Mouse (Mus musculus) lung, embryonic 15.5 days (tissue): ENCODE data around the gene Elp1. TPM values are rescaled to one million over a fixed set of nuclear protein-coding genes. Genes with fewer than 3 reads are reported as not detected.

Experiments used
- ATAC-seq: fragments of 200-750 bp; cut with Nextera tagmentation; 2 replicates; pipeline ENCODE4 v1.8.0; 2017; ENCODE audit warnings: moderate number of reproducible peaks, borderline replicate concordance; ENCODE audit not compliant: low FRiP score, low TSS enrichment; ENCODE audit errors: extremely low read depth
- H3K27ac ChIP-seq: fragments of 300-500 bp; sonication (generic); 2 replicates; pipeline ENCODE4 v1.5.1; 2015; ENCODE audit warnings: moderate library complexity, mild to moderate bottlenecking, inconsistent platforms
- H3K27me3 ChIP-seq: fragments of 300-500 bp; sonication (generic); 2 replicates; pipeline ENCODE4 v1.6.1; 2015; ENCODE audit warnings: inconsistent platforms
- H3K36me3 ChIP-seq: fragments of 300-500 bp; sonication (generic); 2 replicates; pipeline ENCODE4 v1.6.1; 2015; ENCODE audit warnings: inconsistent platforms
- H3K4me1 ChIP-seq: fragments of 300-500 bp; sonication (generic); 2 replicates; pipeline ENCODE4 v1.6.1; 2015; ENCODE audit warnings: inconsistent platforms
- H3K4me2 ChIP-seq: fragments of 300-500 bp; sonication (generic); 2 replicates; pipeline ENCODE4 v1.6.1; 2015; ENCODE audit warnings: inconsistent platforms, mild to moderate bottlenecking, moderate library complexity
- H3K4me3 ChIP-seq: fragments of 300-500 bp; sonication (generic); 2 replicates; pipeline ENCODE4 v1.5.1; 2015; ENCODE audit warnings: mild to moderate bottlenecking, inconsistent platforms
- H3K9ac ChIP-seq: fragments of 300-500 bp; sonication (generic); 2 replicates; pipeline ENCODE4 v1.6.1; 2015; ENCODE audit warnings: inconsistent platforms
- H3K9me3 ChIP-seq: fragments of 300-500 bp; sonication (generic); 2 replicates; pipeline ENCODE4 v1.6.1; 2016; ENCODE audit warnings: inconsistent platforms
- WGBS: fragments of 180-500 bp; shearing (Covaris S2); methylation state at CpG from one replicate; pipeline ENCODE4 v1.1.7; 2015; 5-methylcytosine and 5-hydroxymethylcytosine counted together
- polyA plus RNA-seq: library from polyadenylated mRNA; unstranded; fragments of >200 nt; fragmentation: Nextera tagmentation; extraction: Ambion mirVana; gene quantifications from 2 replicates; pipeline ENCODE4 v1.2.1, GENCODE M21; 2015

The Elp1 gene
- polyA plus RNA-seq, 1 experiment from 2014 or later = 39.2 TPM

DNA sequence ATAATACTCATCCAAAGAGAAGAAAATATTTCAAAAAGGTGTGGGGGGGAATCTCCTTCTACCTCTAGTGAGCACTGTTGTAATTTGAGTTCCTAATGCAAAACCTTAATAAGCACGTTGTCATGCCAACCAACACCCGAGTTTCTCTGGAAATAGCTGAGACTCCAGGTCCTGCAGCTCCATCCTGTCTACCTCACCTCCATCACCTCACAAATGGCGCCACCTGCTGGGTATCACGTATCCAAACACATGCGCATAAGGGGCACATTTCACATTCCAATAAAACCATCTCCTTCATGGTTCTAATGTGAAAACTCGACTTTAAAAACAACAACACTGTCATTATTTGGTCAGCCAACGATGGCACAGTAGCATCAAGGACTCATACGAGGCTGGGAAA, 76.3 kb downstream of the Elp1 start:
- Histone ChIP-seq H3K4me1 (no peaks in the 10 kb centered on the region), H3K4me2 (no peak overlapping the region), H3K27ac (no peak overlapping the region), H3K9ac (no peak overlapping the region), H3K36me3 (no peaks in the 10 kb centered on the region), H3K4me3 (no peak overlapping the region), H3K27me3 (no peaks in the 10 kb centered on the region), H3K9me3 (no peaks in the 10 kb centered on the region)
- WGBS = 49% methylated on average over 8 of the region's 8 CpGs
- ATAC-seq = no peak

GRCm38 (mm10) chr4:56723237-56723636, 78.9 kb downstream of the Elp1 start:
- ATAC-seq = no peak
- H3K27me3 ChIP-seq = no peaks in the 10 kb centered on the region
- no peak overlapping the region for H3K4me3 ChIP-seq
- no peak overlapping the region for H3K27ac ChIP-seq
- peaks cover 4% of the 10 kb centered on the region; the same call in 1 of the 2 replicates for H3K4me1 ChIP-seq
- H3K9me3 ChIP-seq = no peaks in the 10 kb centered on the region
- H3K9ac ChIP-seq = no peak overlapping the region
- WGBS = 76% methylated on average over 6 of the region's 6 CpGs
- H3K36me3 ChIP-seq = no peaks in the 10 kb centered on the region
- H3K4me2 ChIP-seq = no peak overlapping the region

GRCm38 (mm10) chr4:56722346-56722745, 79.8 kb downstream of the Elp1 start:
- no peak for ATAC-seq
- Histone ChIP-seq H3K4me3 (no peak overlapping the region), H3K9me3 (no peaks in the 10 kb centered on the region), H3K27ac (no peak overlapping the region), H3K9ac (no peak overlapping the region), H3K27me3 (no peaks in the 10 kb centered on the region), H3K4me2 (no peak overlapping the region), H3K36me3 (no peaks in the 10 kb centered on the region), H3K4me1 (peaks cover 4% of the 10 kb centered on the region; the same call in 1 of the 2 replicates)
- WGBS = 55% methylated on average over 6 of the region's 6 CpGs

DNA sequence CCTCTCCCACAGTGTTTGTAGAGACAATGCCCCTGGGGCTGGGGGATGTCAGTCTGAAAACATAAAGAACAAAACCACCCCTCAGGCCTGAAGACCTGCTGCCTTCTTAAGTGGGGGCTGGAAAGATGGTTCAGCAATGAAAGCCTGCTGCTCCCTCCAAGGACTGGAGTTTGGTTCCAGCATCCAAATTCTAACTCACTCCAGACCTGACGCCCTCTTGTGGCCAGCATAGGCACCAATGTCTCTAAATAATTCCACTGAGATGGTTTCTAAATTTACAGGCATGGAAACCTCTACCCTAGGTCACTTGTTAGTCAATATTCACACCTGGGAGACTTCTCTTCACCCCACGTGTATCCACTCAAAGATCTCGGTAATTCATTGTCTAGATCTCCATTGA, 80.7 kb downstream of the Elp1 start:
- 32% methylated on average over 3 of the region's 3 CpGs for WGBS
- no peaks in the 10 kb centered on the region for H3K36me3 ChIP-seq
- no peak overlapping the region for H3K4me2 ChIP-seq
- H3K9ac ChIP-seq = no peak overlapping the region
- no peak overlapping the region for H3K27ac ChIP-seq
- no peaks in the 10 kb centered on the region for H3K9me3 ChIP-seq
- H3K4me1 ChIP-seq = peaks cover 4% of the 10 kb centered on the region; the same call in 1 of the 2 replicates
- no peaks in the 10 kb centered on the region for H3K27me3 ChIP-seq
- no peak overlapping the region for H3K4me3 ChIP-seq
- no peak for ATAC-seq

GRCm38 (mm10) chr4:56720403-56720802, 81.7 kb downstream of the Elp1 start:
- H3K9ac ChIP-seq = no peak overlapping the region
- no peak for ATAC-seq
- H3K36me3 ChIP-seq = no peaks in the 10 kb centered on the region
- peaks cover 4% of the 10 kb centered on the region; the same call in 1 of the 2 replicates for H3K4me1 ChIP-seq
- WGBS = 74% methylated on average over 9 of the region's 9 CpGs
- no peak overlapping the region for H3K4me2 ChIP-seq
- no peak overlapping the region for H3K27ac ChIP-seq
- H3K27me3 ChIP-seq = no peaks in the 10 kb centered on the region
- no peaks in the 10 kb centered on the region for H3K9me3 ChIP-seq
- no peak overlapping the region for H3K4me3 ChIP-seq

DNA sequence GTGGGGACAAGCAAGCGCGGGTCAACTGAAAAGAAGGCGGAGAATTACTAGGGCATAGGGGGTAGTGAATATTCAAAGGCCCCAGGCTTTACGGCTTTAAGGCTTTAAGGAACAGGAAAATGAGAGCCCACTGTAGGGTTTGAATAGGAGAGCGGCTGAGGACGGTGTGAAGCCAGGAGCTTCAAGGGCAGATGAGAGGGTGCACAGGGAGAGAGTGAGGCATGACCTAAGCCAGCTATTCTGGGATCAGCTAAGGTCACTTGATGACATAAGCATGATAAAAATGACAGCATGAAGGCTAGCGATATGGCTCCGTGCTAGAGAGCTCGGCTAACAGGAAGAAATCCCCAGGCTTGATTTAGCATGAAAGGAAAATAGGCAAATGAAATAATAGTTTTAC, 82.7 kb downstream of the Elp1 start:
- WGBS = 52% methylated on average over 9 of the region's 9 CpGs
- ATAC-seq = no peak
- peaks cover 4% of the 10 kb centered on the region; the same call in 1 of the 2 replicates for H3K4me1 ChIP-seq
- H3K4me2 ChIP-seq = no peak overlapping the region
- no peak overlapping the region for H3K27ac ChIP-seq
- no peak overlapping the region for H3K4me3 ChIP-seq
- no peak overlapping the region for H3K9ac ChIP-seq
- H3K36me3 ChIP-seq = no peaks in the 10 kb centered on the region
- H3K27me3 ChIP-seq = no peaks in the 10 kb centered on the region
- H3K9me3 ChIP-seq = no peaks in the 10 kb centered on the region

GRCm38 (mm10) chr4:56718573-56719442, 83.3 kb downstream of the Elp1 start:
- Histone ChIP-seq H3K4me2 (no peak overlapping the region), H3K27me3 (no peaks in the 10 kb centered on the region), H3K36me3 (no peaks in the 10 kb centered on the region), H3K27ac (no peak overlapping the region), H3K9me3 (no peaks in the 10 kb centered on the region), H3K4me3 (no peak overlapping the region), H3K9ac (no peak overlapping the region), H3K4me1 (peaks cover 4% of the 10 kb centered on the region; the same call in 1 of the 2 replicates)
- no peak for ATAC-seq
- WGBS = 40% methylated on average over 12 of the region's 12 CpGs

- peaks cover 4% of the 10 kb centered on the region; the same call in 1 of the 2 replicates for H3K4me1 ChIP-seq
- no peak overlapping the region for H3K9ac ChIP-seq
- 89% methylated on average over 3 of the region's 3 CpGs for WGBS
- no peaks in the 10 kb centered on the region for H3K36me3 ChIP-seq
- no peak overlapping the region for H3K4me2 ChIP-seq
- no peaks in the 10 kb centered on the region for H3K27me3 ChIP-seq
- ATAC-seq = no peak
- H3K4me3 ChIP-seq = no peak overlapping the region
- H3K9me3 ChIP-seq = no peaks in the 10 kb centered on the region
- H3K27ac ChIP-seq = no peak overlapping the region
Observed at GRCm38 (mm10) chr4:56717932-56718331, 84.2 kb downstream of the Elp1 start.

DNA sequence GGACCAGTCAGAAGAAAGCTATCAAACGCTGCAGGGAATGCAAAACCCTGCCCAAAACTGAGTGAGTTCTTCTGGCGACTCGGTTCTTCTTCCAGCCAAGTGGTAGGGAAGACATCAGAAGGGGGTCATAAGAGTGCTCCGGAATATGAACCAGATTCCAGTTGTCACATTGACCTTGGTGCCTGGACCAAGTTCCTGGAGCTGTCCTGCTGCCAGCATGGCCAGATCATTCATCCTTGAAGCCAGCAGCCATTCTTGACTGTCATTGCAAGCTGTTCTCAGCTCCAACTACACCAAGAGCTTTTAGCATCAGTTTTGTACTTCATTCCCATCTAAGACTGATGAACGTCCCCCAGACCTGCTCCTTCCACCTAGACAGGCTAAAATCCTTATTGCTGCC, 85.3 kb downstream of the Elp1 start:
- Histone ChIP-seq H3K27me3 (no peaks in the 10 kb centered on the region), H3K4me3 (no peak overlapping the region), H3K4me1 (peaks cover 4% of the 10 kb centered on the region; the same call in 1 of the 2 replicates), H3K36me3 (no peaks in the 10 kb centered on the region), H3K9ac (no peak overlapping the region), H3K27ac (no peak overlapping the region), H3K4me2 (no peak overlapping the region), H3K9me3 (no peaks in the 10 kb centered on the region)
- WGBS = 54% methylated on average over 5 of the region's 5 CpGs
- no peak for ATAC-seq

DNA sequence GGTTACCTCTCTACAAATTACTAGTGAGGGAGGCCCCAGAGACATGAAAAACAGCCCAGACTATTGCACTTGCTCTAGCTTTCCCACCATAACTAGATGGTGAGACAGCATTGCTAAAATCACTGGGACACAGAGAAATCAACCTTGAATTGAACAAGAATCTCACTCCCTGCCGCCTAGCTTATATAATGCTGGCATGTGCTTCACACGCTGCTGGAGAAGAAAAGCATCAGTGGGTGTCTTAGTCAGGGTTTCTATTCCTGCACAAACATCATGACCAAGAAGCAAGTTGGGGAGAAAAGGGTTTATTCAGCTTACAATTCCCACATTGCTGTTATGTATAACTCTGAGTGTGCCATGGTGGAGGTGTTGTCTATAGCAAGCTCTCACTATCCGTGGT, 89.0 kb downstream of the Elp1 start:
- H3K4me2 ChIP-seq = no peak overlapping the region
- H3K9me3 ChIP-seq = no peaks in the 10 kb centered on the region
- no peak overlapping the region for H3K27ac ChIP-seq
- whole genome bisulfite sequencing = 79% methylated on average over 3 of the region's 3 CpGs
- no peaks in the 10 kb centered on the region for H3K27me3 ChIP-seq
- no peak overlapping the region for H3K9ac ChIP-seq
- ATAC-seq = no peak
- no peaks in the 10 kb centered on the region for H3K36me3 ChIP-seq
- H3K4me1 ChIP-seq = no peaks in the 10 kb centered on the region
- H3K4me3 ChIP-seq = no peak overlapping the region

DNA sequence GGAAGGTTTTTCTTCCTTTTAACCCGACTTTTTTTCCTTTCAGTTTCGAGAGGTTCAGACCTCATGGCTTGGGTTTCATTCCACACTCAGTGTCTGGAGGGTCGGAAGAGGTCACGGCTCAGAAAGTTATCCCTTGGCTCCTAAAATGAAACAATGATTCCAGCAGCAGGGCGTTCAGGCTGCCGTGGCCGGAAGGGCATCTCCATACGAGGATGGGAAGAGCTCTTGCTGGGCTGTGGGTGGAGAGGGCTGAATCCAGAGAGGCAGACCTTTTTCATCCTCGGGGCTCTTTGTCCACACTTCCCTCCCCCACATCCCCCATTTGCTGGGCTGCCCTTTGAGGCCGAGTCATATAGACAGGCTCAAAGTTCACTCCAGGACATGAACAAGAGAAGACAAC, 99.9 kb downstream of the Elp1 start:
- no peak overlapping the region for H3K4me3 ChIP-seq
- H3K27me3 ChIP-seq = no peaks in the 10 kb centered on the region
- H3K9me3 ChIP-seq = no peaks in the 10 kb centered on the region
- H3K9ac ChIP-seq = no peak overlapping the region
- ATAC-seq = no peak
- no peak overlapping the region for H3K4me2 ChIP-seq
- no peaks in the 10 kb centered on the region for H3K36me3 ChIP-seq
- no peak overlapping the region for H3K27ac ChIP-seq
- no peaks in the 10 kb centered on the region for H3K4me1 ChIP-seq
- 36% methylated on average over 10 of the region's 10 CpGs for WGBS
